Mouse (Mus musculus) common myeloid progenitor, adult 5-6 weeks (primary cell): ENCODE measurements at regions not wholly inside any gene's neighbourhood (a gene's known extent, or its start where the extent isn't known, plus 50 kb on each side); places are given as distances from the start of the nearest gene placed in this dataset.

Experiments
- ATAC-seq: replicated peaks from 2 replicates; pipeline ENCODE4 v1.8.0; 2016; ENCODE audit warnings: low read depth, mild to moderate bottlenecking, moderate TSS enrichment, inconsistent platforms; ENCODE audit not compliant: poor library complexity, severe bottlenecking

GRCm38 (mm10) chr13:72691783-72692729, 63.4 kb downstream of the Irx2 start:
- no peak for ATAC-seq

DNA sequence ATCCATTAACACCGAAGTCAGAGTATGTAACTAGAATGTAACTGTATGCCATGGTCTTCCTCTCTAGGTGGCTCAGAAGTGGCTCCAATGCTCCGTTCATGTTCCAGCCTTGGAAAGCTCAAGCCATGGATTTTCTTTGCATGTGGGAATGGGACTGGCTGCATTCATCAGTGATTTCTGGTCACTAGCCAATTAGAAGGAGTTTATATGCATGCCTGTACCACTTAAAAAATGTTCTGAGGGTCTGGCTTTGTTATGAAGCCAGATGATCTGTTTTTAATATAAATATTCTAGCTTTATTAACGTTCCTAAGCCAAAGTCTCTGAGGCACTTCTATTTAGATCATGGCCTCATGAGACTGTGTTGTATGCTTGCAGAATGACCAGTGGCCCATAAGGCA, 78.8 kb downstream of the Irx2 start:
- ATAC-seq: no peak

DNA sequence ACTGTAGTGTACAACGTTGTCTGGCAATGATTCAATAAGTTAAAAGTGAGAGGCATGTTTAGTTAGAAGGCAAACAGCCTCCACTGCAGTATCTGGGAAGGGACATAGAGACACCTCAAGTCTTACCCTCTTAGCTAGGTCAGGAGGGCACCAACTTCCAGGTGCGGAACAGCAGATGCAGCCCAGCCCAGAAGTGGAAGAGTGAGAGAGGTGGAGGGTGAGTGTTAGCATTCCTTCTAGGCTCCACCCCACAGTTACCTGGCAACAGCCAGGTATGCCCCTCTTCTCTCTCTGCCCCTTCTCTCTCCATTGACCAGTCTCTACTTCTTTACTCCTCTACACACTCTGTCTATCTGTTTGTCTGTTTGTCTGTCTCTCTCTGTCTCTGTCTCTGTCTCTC, 80.1 kb downstream of the Irx2 start:
- no peak for ATAC-seq

- ATAC-seq: no peak
Measured at GRCm38 (mm10) chr13:72710051-72710450, 81.4 kb downstream of the Irx2 start.

DNA sequence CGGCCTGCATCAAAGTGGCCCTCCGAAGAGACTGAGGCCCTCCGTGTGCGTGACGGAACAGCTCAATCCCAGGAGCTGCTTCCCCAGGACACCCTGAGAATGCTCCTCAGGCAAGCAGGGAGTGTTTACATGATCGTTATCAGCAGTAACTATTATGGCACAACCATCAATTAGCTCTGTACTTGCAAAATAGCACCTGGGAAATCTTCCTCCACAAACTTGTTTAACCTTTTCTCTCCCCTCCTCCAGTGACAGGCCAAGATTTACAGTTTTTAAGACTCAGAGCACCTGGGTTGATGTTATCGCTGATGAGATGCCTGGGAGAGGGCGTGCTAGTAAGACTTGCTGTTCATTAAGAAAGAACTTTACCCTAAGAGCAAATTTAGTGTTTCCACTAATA, 82.5 kb downstream of the Irx2 start:
- ATAC-seq: no peak

GRCm38 (mm10) chr13:72711842-72712330, 83.3 kb downstream of the Irx2 start:
- no peak for ATAC-seq

GRCm38 (mm10) chr13:72714793-72715192, 86.2 kb downstream of the Irx2 start:
- no peak for ATAC-seq

- no peak for ATAC-seq
Measured at GRCm38 (mm10) chr13:72715959-72716680, 87.5 kb downstream of the Irx2 start.

- ATAC-seq: no peak
Measured at GRCm38 (mm10) chr13:72727126-72727525, 98.5 kb downstream of the Irx2 start.

- no peak for ATAC-seq
Measured at GRCm38 (mm10) chr13:72735916-72736315, 107.3 kb downstream of the Irx2 start.

- ATAC-seq: no peak
Measured at GRCm38 (mm10) chr13:72736992-72737391, 108.4 kb downstream of the Irx2 start.

DNA sequence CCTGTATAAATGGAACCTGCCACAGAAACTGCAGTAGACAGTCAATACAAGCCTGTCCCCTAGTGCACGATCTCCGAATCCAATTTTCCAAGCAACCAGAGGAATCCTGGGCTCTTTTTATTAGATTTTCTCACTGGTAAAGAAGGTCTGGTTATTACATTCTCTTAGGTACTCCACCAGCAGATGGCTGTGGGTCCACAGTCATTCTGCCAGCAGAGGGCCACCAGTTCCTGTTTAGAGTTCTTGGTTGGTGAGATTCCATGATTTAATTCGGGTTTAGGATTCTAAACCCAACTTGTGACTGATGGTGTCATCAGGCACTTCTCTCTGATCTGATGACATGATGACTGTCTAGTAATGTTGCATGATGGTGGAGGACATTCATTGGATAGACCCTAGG, 118.6 kb downstream of the Irx2 start:
- no peak for ATAC-seq

DNA sequence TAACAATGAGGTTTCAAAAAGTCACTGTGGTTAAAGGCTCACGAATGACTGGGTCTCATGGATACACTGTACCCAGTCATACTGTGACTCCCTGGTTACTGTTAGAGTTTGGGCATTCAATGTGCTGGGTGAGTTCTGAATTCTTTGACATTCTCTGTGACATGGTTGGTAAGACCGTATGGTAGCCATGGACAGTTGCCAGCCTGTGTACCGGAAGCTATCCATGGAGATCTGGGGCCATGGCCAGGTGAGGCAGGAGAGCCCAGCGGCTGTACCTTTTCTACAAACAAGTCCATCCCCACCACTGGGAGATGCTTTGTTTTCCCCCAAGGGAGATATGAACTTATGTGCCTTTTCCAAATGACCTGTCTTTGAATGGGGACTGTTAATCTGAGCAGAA, 126.4 kb downstream of the Irx2 start:
- ATAC-seq: no peak

DNA sequence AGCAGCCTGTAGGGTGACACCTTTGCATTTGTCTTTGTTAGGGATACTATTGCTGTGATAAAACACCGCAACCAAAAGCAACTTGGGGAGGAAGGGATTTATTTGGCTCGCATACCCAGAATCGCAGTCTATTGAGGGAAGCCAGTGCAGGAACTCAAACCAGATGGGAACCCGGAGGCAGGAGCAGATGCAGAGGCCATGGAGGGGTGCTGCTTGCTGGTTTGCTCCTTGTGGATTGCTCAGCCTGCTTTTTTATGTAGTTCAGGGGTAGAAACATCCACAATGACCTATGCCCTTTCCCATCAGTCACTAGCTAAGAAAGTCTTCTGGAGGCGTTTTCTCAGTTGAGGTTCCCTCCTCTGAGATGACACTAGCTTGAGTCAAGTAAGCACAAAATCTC, 133.9 kb downstream of the Irx2 start:
- ATAC-seq: no peak

DNA sequence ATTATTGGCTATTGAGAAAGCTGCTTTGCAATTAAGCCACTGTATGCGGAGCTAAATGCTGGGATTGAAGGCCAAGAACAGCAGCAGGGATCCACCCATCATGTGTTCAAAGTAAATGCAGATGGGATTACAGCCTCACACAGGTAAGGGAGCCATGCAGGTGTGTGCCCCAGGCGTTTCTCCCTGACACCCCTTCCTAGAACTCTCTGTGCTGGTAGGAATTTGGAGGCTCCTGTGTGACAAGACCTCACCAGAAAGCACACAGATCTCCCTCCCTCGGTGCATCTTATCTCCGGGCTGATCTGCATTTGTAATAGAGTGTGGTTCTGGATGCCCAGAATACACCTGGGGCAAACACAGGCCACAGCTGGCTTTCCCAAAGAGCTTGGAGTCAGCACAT, 134.7 kb downstream of the Irx2 start:
- ATAC-seq: no peak

GRCm38 (mm10) chr13:72767306-72767705, 138.7 kb downstream of the Irx2 start:
- no peak for ATAC-seq

GRCm38 (mm10) chr13:72769007-72769595, 140.5 kb downstream of the Irx2 start:
- no peak for ATAC-seq

DNA sequence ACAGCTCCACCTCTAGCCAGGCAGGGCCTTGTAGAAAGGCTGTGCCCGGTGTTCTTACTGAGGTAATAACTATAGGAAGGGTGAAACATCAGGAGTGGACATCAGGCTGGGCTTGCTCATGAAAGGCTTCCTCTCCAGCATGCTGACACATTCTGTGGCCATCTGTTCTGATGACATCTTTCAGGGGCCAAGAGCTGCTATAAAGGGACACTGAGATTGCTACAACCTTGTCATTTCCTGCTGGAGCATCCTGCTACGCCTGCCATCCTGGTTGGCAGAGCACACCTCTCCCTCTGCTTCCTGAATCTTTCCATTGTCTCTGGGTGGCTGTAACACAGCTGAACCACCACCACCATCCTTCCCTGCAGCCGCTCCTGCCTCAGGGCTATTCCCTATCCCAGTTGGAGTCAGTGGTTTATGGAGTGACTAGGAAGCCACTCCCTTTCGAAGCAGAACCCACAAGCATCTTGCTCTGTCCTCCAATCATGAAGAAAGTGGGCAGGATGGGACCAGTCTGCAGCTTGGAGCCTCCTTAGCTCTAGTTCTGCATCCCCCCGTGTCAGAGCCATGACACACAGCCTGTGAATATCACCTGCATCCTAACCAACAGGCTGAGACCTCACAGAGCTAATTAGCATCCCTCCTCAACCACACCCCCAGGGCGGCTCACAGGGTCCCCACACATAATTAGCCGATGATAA, 154.6 kb downstream of the Irx2 start:
- no peak for ATAC-seq

DNA sequence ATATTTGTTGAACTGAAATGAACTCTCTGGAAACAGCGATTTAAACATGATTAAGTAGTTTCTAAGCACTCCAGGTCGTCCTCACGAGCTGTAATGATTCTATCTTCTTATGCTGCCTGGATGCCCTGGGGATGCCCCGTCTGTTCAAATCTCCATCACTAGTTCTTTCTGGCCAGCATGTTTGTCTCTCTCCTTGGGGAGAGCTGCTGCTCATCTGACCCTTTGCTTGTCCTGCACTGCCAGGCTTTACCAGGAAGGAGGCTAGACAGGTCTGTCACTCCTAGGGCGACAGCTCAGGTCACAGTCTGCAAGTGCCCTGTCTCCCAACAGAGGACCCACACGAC, 155.1 kb downstream of the Irx2 start:
- no peak for ATAC-seq

- ATAC-seq: no peak
Measured at GRCm38 (mm10) chr13:72792695-72793094, 164.1 kb downstream of the Irx2 start.
